Mouse (Mus musculus): ENCODE data around the gene Shbg.

DNA sequence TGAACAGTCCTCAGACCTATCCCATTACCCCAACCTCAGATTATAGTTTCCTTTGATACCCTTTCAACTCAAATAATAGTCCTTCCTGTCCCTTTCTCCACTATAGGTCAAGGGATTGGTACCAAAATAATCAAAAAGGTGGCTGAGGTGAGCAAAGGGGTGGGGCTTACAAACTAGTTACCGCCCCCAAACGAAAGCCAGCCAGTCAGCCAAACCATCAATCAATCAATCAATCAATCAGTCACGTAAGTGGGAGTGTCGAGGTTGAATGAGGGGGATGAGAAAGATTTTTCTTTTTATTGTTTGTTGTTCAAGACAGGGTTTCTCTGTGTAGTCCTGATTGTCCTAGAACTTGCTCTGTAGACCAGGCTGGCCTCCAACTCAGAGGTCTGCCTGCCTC is 5.3 kb upstream of the Shbg start:
- no peak for TF ChIP-seq CTCF (IDR thresholded peaks at IDR 0.05; ENCODE audit: control insufficient read depth, insufficient read depth, insufficient replicate concordance, low read depth, low read length)
- no peak for TF ChIP-seq POLR2A (IDR thresholded peaks at IDR 0.05; ENCODE audit: control insufficient read depth, low read depth, low read length)
